Mouse (Mus musculus) Muller cell, postnatal 12 days (primary cell): ENCODE measurements at regions not wholly inside any gene's neighbourhood (a gene's known extent, or its start where the extent isn't known, plus 50 kb on each side); places are given as distances from the start of the nearest gene placed in this dataset.

Experiments used
- DNase-seq: peaks from one replicate; pipeline ENCODE4 v3.0.0-alpha.2; 2015; ENCODE audit errors: inconsistent ontology term

DNA sequence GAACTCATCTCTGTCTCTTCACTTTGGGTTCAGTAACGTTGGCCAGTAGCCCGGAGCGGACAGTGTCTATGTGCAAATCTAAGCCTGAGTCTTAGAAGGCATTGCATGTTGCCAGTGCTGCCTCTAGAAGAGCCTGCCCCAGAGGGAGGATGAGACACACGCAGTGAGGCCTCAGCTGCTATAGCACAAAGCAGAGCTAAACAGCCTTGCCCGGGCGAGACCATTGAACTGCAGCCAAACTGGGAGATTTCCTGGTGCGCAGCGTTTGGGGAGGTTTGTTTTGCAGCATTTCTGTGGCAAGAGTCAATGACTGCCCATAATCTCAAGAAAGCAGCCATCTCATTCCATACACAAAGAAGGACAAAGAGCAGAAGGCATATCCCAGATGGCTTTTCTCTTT lies 164.0 kb downstream of the 3100002H09Rik start:
- peak; percentile 68 for DNase-seq

DNA sequence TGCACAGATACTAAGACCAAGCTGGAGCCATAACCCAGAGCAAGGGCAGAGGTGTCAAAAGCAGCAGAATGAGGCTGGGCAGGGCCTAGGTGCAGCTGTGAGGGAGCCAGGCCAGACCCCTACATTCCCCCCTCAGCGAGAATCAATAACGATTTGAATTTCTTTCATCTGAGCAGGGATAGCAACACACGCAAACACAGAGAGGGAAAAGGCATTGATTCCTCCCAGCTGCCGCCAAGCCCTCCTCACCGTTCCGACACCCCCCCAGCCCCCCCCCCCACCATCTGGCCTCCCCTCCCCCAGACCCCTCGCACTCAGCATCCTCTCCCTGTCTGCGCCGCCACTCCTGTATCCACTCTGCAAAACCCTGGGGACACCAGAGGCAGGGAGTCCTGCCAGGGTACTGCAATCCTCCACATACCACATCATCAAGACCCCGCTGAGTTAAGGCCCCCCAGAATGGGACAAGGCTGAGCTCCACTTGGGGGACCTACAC lies 166.9 kb downstream of the 3100002H09Rik start:
- no peak for DNase-seq

DNA sequence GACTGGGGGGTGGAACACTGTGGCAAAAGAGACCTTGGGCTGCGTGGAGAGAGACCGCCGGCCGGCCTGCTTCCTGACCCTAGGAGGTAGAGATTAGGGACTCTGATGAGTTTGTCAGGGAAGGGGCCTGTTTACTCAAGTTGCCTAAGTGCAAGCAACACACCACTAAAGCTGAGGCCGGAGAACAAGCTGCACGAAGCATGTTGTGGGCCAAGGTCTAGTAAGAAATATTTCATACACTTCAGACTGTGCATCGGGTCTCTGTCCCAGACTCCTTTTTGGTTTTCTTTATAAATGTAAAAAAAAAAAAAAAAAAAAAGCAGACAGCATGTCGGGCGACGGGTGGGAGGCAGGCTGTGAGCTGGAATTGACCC lies 167.5 kb downstream of the 3100002H09Rik start:
- no peak for DNase-seq

DNA sequence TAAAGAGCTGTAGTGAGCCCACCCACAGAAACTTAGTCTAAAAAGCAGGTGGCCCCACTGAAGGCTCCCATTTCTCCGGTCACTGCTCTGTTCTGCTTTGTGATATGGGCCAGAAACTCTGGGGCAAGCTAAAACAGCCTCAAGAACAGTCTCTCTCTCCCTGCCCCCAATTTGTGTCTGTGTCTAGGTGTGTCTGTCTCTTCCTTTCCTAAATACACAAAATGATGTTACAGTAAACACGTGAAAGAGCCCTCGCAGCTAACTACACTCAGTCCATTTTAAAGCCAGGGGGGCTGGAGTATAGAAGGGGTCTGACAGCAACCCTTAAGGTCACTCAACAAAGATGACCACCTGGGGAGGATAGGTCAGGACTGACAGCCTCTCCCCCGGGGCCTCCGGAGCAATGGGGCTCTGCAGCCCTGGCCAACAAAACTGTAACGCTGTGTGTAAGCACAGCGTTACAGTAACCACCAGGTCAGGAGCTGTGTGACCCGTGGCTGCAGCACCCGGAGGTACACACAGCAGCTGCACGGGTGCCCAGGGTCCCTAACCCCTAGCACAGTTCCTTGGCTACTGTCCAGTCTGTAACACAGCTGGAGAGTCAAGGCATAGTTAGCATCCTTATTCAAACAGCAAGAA lies 168.0 kb downstream of the 3100002H09Rik start:
- DNase-seq = no peak

DNA sequence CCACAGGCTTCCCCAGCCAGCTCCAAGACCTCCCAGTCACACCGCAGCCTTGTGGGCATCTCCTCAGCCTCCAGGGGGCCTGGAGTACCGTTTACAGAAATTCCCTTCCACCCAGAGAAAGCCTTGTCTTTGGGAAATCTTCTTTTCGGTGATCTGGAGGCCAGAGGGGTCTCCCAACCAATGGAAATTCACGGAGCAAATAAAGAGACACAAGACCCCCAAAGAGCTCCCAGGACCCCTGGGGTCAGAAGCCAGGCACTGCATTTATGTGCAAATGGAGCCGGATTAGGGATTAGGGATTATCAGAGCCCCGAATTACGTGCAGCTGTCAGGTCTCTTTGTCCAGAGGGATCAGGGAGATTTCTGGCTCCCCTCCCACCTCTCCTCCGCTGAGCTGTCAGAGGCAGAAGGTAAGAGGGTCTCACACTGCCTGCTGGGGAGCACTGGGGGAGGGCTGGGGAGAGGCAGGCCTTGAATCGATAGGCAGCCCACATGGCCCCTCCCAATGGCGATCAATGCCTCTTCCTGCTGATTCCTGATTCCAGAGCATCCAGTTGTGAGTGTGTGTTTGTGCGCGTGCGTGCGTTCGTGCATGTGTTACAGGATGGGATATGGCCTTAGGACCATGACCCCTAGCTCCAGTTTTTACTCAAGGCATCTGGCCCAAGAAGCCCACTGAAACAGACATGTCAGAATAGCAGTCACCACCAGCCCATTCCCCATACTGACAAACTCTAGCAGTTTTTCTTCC lies 168.7 kb downstream of the 3100002H09Rik start:
- no peak for DNase-seq

DNA sequence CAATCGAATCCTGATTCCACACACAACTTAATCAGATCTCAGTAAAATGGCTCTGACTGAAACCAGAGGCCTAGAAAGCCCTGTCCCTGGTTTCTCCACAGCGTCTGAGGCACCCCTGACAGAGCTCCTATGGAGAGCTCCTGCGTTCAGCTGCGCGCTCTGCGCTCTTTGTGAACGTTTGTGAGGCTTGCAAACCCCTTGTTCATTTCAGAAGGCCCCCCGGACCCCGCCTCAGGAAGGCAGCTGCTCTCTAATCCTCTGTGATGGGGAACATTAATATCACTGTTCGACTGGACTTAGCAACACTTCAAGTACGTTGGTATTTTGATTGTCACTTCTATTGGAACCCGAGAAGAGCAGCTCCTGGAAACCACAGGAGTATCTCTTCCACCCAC lies 175.6 kb downstream of the 3100002H09Rik start:
- DNase-seq = no peak

DNA sequence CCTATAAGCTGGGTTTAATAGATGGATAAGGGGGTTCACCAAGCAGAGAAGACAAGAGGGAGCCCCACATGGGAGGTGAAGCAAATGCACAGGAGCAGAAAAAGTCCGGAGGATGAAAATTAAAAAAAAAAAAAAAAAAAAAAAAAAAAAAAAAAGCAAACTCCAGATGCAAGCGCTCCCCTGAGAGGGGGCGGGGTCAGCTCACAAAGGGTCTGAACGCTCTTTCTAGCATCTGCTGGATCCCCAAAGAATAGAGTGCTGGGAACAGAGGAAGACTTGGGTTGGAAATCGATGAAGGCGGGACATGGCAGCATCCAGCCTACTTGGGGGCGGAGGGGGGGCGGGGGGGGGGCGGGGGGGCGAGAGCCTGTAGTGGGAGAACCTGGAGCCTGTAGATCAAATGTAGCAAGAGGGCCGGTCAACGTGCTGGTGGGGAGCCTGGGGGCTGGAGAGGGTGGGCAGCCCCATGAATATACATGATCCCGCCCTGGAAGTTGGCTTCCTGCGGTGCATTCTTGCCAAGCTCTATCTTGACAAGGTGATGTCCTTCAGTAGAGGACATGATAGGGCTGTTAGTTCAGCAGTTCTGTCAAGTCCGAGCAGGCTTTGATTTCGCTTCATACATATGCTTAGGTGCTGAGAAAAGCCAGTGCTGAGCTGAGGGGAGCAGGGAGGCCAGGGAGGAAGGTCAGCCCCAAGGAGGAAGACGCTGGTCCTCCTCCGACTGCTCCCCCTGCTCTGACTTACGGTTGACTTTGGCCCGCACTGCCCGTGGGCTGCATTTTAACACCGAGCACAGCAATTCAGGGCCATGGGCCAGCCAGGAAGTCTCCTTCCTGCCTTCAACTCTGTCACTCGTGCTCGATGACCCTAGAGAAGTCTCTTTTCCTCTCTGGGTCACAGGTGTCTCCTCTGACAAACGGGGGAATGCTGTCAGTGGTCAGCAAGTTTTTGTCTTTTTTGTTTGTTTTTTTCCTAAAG lies 176.3 kb downstream of the 3100002H09Rik start:
- DNase-seq = no peak

DNA sequence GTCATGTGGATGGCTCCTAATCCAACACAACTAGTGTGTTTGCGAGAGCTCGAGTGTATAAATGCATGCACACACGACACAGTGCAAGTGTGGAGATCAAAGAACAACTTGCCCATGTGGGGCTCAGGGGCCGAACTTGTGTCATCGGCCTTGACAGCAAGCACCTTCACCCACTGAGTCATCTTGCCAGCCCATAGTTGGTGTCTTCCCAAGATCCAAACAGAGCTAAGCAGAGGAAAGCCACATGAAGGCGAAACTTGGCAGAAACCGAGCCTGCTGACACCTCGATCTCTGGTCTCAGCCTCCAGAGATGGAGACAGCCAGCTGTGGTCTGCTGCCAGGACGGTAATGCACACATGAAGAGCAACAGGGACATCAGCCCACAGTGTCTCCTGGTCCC lies 177.1 kb downstream of the 3100002H09Rik start:
- DNase-seq = no peak

DNA sequence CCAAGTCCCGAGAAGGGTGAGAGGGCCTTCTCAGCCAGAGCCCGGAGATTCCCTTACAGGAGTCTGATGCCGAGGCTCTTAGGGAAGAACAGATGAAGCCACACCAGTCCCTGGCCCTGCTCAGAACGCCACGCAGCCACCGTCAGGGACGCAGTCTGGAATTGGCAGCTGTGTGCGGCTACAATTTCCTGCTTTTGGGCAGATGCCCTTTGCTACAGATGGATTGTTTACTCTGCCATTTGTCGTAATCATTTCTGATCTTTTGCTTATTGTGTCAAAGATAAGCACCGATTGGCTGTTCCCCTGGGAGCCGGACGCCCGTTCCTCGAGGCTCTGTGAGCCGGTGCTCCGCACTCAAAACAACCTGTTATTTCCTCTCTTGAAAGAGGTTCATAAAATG lies 179.4 kb downstream of the 3100002H09Rik start:
- DNase-seq = no peak

DNA sequence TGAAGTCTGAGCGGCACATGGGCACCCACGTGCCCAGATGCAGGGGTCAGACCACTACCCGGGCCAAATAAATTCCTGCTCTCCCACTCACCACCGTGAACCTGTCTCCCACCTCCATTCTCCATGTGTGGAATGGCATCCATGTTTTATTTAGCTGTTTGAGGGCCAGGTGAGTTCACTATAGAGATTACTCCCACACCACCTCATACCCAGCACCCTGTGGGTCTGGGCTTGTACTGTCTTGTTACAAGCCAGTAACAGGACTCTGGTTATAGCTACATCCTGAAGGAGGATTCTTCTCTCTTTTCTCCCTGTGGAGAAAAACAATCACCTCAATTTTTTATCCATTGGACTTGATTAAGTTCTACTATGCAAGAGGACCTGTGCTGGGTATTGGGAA lies 181.8 kb downstream of the 3100002H09Rik start:
- no peak for DNase-seq

DNA sequence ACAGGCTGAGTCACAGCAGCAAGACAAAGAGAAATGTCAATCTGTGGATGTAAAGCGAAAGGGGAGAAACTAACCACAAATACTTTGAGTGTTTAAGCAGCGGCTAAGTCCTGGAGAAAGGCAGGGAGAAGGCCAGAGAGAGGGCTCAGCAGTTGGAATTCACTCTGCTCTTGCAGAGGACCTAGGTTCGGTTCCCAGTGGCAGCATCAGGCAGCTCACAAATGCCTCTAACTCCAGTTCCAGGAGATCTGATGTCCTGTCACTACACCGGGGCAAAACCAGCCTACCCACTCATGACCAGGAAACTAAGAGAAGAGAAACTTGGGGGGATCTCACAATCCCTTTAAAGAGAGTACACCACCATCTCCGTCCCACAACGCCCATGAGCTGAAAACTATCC lies 188.2 kb downstream of the 3100002H09Rik start:
- no peak for DNase-seq

DNA sequence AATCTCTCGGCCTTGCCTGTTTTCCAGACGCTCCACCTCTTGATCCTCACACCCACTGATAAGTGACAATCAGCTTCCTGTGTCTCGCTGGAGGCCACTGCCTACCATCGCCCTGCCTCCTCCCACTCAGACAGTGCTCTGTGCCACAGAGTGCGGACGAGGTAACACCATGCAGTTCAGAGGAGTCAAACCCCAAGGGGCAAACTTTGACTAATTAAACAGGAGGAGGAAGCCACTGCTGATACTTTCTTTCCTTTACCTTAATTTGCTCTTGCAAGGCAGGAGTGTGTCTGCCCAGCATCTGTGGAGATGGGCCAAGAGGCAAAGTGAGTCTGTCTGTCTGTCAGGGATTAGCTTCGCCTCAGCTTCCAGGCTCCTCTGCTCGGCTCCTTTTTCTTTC lies 192.2 kb downstream of the 3100002H09Rik start:
- no peak for DNase-seq

DNA sequence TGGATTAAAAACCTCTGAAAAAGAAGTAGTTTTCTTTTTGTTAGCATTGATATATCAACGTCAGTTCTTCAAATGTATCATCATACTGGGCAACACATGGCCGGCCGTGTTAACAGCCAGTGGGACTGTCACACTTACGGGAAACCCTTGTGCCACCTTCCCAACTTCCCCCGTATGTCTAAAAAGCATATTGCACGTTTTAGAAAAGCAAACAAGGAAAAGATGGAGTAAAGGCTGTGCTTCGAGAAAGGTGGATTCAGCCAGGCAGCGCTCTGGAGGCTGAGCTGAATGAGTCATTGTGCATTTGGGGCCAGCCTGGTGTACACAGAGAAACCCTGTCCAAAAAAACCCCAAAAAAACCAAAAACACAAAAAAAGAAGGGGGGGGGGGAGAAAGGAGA lies 193.4 kb downstream of the 3100002H09Rik start:
- DNase-seq = no peak

DNA sequence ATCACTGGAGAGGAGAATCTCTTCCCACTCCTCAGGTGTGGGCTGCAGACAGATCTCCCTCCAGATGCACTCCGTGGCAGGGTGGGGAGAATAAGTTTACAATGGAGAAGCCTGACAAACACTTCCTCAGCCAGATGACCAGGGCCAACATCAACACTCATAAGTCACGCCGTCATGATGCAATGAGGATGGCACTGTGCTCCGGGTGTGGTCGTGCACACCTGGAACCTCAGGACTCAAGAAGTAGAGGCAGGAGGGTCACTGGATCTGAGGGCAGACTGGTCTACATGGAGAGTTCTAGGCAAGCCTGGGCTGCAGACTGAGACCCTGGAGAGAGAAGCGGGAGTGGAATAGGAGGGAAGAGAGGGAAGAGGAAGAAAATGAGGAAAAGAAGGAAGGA lies 194.3 kb downstream of the 3100002H09Rik start:
- no peak for DNase-seq

DNA sequence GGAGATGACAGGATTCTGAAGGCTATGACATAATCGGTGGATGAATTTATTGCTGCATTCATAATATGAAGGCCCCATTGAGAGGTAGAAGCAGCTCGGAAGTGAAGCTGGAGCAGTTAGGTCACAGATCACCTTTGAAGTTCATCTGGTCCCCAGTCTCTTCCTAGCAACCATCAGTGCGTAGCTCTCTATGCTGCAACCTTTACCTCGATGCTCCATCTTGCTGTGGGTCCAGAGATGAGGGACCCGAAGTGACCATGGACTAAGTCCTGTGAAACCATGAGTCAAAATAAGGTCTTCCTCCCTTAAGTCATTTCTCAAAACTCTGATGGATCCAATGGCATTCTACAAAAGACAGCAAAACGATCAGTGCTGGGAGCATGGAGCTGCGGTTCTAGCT lies 196.2 kb downstream of the 3100002H09Rik start:
- no peak for DNase-seq

DNA sequence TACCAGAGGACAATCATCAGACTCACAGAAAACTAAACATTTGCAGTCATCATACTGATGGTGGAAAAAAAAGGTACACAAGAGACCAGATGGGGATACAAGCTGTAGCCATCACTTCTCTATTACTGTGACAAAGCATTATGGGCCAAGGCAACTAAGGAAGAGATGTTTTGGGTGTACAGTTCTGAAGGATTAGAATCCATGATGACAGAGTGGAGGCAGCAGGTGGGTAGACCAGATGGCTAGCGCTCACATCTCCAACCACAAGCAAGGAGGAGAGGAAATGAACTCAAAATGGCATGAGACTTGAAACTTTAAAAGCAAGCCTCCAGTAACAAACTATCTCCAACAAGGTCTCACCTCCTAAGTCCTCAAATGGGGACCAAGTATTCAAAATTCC lies 201.3 kb downstream of the 3100002H09Rik start:
- no peak for DNase-seq

DNA sequence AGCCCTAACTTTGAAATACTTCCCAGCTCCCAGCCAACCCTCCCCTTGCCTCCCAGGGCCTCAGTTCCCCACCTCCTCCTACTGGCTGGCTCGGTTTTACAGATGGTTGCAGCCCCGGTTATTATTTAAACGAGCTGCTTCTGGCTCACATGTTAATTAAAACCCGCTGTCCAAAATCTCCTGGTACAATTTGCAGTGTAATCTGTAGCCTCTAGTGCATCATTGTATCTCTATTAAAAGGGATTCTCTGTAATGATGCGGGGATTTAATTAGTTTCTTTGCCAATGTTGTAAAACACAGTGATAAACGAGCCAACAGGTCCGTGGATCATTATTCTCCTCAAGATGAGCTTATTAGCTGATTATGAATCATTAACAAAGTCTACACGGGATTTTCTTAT lies 208.5 kb downstream of the 3100002H09Rik start:
- no peak for DNase-seq

DNA sequence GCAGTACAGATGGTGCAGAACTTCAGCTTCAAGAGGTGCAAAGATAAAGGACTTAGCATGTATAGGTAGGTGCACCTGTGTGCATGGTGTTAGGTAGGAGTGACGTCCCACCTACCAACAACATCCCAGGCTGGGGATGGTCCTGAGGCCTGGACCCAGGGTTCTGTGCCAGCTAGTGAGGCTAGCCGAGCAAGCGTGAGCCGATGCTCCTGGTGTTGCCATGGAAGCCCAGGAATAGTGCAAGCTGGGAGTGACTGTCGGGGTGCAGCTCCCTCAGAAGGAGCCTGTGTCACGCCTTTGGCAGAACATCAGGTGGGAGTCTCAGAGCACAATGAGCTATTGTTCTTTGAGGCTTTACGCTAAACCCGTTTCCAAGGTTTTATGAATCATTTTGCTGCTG lies 209.9 kb downstream of the 3100002H09Rik start:
- DNase-seq = no peak

DNA sequence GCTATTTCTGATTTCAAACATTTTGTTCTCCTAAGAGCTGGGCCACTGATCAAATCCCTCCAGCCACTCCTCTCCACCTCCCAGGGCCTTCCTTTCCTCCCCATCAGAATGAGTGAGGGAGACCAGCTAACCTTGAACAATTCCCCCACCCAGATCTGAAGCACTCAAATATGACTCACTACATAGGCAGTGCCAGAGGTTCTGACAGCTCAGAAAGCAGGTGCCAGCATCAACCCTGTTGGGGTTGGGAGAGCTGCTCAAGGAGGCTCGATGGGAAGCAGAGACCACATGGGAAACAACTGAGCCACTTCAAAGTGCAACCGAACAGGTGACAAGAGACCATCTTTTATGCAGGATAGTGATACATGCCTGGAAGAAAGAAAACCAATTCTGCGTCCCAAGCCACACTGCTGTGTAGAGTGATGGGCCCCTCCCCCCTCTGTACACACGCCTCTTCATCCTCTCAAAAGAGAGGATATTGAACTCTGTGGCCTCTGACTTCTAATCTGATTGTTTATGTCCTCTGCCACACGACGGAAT lies 210.4 kb downstream of the 3100002H09Rik start:
- peak; percentile 8 for DNase-seq

DNA sequence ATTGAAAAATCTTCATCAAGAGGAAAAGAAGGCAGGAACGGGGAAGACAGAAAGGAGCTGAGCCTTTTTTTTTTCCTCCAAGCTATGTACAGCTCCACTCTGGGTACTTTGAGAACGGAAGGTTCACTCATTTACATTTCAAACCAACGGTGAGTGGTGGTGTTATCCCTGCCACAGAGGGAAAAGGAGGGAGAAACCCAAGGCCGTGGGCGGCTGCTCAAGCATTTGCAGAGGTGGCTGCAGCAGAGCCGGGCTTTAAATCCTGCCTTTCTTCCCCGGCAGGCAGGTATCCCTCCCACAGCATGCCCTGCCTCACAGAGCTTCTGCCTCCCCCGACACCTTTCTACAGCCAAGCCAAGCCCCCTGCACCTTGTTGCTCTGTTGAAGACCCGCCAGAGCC lies 212.2 kb downstream of the 3100002H09Rik start:
- no peak for DNase-seq

DNA sequence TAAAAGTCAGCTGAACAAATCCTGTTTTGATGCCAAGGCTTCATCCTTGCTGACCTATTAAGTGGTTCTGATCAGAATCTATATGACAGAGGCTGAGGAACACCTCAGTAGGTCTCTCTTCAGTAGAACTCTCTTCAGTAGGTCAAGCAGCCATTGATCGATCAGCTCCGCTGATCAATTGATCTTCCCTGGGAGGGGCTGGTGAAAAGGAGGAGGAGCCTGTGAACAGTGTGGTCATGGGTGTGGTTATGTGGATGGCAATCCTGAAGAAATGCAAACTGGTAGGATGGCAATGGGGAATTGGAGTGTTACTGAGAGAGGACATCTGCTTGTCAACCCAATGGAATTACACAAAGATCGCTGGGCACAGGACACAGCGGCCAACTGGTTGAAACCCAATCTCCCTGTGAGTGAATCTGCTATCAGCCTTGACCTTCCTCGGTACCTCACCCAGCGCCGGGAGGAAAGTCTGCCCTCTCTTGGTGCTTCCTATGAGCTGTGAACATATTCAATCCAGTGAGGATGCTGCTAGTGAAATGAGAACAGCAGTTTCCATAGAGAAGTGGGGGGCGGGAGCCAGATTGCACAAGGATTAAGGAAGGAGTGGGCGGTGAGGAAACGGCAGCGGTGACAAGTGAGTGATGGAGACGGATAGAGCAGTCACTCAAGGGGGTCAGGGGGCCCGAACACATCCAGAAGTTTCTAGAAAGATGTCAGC lies 213.9 kb downstream of the 3100002H09Rik start:
- no peak for DNase-seq
